Mouse (Mus musculus): ENCODE results near the gene Gbp5. TPM values are rescaled to one million over a fixed set of nuclear protein-coding genes. Genes with fewer than 3 reads are reported as not detected.

Gbp5 gene
- 26.3 TPM for total RNA-seq (2023)

DNA sequence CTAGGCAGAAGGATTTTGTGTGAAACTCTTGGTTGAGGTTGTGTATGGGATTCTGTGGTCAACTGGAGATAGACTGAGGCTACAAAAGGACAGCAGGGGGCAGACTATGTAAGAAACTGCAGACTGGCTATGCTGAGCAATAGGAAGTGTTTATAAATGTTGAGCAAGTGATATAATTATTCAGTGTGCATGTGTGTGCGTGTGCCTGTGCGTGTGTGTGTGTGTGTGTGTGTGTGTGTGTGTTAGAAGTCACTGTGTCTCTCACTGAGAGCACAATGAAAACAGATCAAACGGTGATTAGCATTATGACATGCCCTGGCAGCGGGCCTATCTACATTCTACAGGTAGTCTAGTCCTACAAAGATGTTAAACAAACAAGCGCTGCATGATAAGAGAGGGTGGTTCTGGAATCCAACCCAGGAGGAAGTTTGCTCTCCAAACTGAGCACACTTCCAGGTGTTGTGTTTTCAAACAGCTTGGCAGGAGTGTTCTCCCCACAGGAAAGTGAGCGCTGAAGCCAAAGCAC, at the start of gene Gbp5:
Gene Gbp5, plus strand, starts transcription at position 443 of the 526 bp plus-strand sequence.

DNA sequence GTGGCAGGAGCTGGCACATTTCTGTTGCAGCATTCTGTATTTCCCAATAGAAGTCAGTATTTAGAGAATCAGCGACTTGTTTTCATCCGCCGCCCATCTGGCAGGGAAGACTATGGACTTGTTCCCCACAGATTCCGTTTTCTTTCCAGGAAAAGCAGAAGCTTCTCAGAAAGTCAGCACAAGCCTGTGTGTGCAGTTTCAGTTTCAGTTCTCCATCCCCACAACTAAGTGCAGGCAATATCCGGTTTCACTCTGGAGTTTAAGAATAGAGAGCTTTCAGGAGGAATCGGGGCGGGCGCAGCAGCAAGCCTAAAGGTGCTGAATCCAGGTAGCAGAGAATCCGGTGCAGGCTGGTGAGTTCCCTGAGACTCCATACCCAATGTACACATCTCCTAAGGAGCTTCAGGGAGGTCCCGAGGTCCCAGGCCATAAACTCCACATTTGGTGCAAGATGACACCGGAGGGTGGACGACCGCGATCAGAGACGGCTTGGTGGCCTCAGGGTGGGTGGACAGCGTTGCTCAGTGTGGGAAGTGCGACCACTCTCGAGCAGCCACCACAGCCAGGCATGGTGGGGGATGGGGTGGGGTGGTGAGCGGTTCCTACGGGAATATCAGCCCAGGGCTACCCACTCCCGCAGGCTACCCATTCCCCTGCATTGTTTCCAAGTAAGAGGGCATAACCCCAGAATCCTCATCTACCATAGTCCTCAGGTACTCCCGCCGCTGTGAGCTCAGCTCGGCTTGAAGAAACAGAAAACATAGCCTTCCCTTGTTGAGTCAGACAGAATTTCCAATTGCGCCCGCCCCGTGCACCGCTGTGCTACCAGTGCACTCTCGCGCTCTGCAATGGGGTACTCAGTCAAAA, 36.5 kb downstream of the Gbp5 start, which contains the start of gene Gbp7:
Gene Gbp7, plus strand, starts transcription at position 256 of the 867 bp plus-strand sequence.

DNA sequence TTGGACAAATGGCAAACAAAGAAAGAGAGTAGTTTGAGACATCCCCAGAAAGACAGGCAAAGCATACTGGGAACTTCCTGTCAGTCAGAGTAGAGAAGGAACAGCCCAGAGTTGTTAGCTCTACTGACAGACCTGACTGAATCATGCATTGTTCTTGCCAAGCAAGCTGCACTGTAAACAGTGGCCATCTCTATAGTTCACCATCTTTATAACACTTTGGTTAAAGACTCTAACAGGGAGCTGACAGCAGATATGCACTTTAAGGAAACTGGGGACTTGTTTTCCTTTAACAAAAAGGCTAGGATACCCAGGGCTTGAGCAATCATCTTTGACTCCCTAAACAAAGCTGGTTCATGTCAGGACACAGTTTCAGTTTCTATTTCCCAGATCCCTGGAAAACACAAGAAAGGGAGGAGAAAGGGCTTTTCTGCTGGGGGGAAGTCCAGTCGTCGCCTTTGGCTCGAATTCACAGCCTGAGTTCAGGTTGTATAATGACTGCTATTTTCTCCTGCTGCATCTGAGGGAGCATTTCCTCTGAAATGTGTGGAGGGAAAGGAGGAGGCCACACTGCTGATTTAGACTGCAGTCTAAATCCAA, 66.0 kb downstream of the Gbp5 start, which contains the start of gene Gbp3:
Gene Gbp3, plus strand, starts transcription at position 395 of the 597 bp plus-strand sequence.

Other genes with a start within 250 kb of the Gbp5 start
- 54.9 TPM for gene Pdlim5, start 98.3 kb upstream of the Gbp5 start, total RNA-seq (2023)
- gene Gbp7, start 36.4 kb downstream of the Gbp5 start, total RNA-seq (2023), result 43.0 TPM
- gene Gbp3, start 66.0 kb downstream of the Gbp5 start, total RNA-seq (2023), result 133 TPM
- gene Gbp2b, start 100.9 kb downstream of the Gbp5 start, total RNA-seq (2023), result 0.47 TPM
- gene Gbp2, start 126.6 kb downstream of the Gbp5 start, total RNA-seq (2023), result 27.6 TPM
- gene Kyat3, start 207.1 kb downstream of the Gbp5 start, total RNA-seq (2023), result 4.3 TPM